Mouse (Mus musculus): ENCODE measurements around the gene Scaf8. TPM values are rescaled to one million over a fixed set of nuclear protein-coding genes. Genes with fewer than 3 reads are reported as not detected.

Gene Scaf8
- polyA plus RNA-seq, 2 experiments from 2014 or later = 23.4 to 25.5 TPM

- no peak for ATAC-seq
These were observed 93.7 kb downstream of the Scaf8 start for GRCm38 (mm10) chr17:3208471-3208870.

- peak; percentile 67 for ATAC-seq
These were observed 94.8 kb downstream of the Scaf8 start for GRCm38 (mm10) chr17:3209581-3209980.

- ATAC-seq = no peak
These were observed 95.4 kb downstream of the Scaf8 start for GRCm38 (mm10) chr17:3210134-3210533.

DNA sequence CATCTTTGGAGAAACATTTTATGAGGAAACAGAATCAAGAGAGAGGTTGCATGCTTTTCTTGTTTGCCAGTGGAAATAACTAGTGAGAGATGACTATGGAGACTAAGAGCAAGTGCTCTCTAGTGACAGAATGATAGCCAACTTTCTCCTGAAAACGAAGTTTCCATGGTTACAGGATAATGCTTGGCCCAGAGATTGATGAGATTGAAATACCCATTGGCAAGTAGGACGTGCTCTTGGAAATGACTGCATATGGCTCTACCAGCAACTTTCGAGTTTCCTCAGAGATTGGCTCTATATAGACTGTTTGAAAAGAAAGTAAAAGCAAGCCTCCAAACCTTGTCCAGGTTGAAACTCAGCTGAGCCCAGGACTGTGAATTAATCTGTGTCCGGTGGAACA, 97.3 kb downstream of the Scaf8 start:
- ATAC-seq = no peak

- no peak for ATAC-seq
These were observed 98.1 kb downstream of the Scaf8 start for GRCm38 (mm10) chr17:3212886-3213285.

GRCm38 (mm10) chr17:3214852-3215251, 100.1 kb downstream of the Scaf8 start:
- no peak for ATAC-seq

DNA sequence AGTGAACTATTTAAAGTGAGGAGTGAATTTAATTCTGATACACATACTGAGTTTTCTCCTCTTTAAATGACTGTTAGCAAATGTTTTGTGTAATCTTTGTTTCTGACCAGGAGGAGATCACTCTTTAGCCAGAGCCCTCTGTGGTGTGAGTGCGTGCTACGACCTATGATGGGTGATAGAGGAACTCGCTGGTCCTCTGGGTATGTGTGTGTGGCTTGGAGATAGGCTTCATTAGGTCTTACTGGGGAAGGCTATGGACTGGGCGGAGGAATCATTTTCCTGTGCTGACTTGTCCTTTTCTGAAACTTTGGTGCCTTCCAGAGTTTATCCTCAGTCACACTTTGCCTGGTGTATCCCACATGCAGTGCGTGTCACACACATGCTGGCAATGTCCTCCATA, 102.3 kb downstream of the Scaf8 start:
- ATAC-seq = no peak

DNA sequence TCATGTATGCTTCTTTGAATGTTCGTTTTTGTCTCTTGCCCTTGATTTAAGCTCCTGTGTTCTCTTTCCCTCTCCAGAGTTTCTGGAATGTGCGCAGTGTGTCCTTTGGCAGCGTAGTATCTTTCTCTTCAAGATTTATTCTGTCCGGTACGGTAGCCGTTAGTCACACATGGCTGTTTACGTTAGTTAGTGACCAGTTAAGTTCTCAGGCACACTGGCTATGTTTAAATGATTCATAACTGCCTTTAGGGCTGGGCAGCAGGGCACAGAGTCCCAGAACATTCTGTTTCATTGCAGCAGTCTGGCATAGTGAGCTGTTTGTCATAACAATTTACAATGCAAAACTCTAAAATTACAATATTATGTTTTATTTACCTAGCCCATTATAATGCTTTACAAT, 103.6 kb downstream of the Scaf8 start:
- ATAC-seq = no peak

DNA sequence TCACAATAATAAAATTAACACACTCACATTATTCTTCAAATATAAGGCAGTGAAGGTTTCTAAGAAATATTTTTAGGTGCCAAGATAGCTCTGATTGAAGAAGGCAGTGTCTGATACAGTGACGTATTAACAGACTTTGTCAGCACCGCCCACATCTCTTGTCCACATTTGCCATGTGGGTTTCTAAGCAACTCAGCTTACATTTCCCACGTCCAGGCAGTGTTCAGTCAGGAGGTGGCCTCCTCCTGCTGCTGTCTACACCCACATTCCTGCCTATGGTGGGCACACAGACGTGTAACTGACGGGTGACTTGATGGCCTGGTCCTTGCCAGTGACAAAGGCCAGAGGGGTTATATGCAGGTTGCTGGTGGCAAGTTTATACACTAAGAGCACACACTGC, 104.1 kb downstream of the Scaf8 start:
- no peak for ATAC-seq

DNA sequence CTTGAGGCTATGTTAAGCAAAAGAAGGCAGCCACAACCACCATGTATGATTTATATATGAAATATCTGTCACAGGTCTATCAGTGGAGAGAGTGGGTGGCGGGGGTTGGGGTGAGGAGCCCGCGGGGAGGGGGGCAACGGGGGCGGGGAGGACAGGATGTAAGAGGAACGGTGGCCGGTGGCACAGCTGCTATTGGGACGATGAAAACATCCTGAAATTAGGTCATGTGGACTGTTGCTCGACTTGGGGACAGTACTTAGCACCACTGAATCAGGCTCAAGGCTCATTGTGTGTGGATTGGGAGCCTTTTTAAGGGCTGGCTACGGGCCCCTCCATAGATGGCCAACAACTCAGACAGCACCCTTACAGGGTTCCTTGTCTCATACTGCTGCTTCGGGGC, 105.4 kb downstream of the Scaf8 start:
- peak; percentile 57 for ATAC-seq

DNA sequence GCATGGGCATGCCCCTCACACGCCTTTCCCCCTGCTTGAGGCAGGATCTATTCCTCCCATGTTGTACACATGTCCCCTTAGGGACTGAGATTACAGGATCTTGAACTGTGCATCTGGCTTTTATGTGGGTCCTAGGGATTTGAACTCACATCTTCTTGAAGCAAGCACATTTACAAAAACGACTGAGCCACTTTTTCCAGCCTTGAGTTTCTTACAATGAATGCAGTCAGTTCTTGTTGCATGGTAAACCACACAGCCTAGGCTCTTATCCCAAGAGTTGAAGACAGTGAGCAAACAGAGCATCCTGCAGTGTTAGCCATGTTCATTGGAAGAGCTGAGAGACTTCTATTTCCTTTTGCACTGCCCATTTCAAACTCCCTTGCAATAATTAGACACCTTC, 108.3 kb downstream of the Scaf8 start:
- ATAC-seq = no peak

GRCm38 (mm10) chr17:3223721-3224120, 108.9 kb downstream of the Scaf8 start:
- ATAC-seq = no peak

DNA sequence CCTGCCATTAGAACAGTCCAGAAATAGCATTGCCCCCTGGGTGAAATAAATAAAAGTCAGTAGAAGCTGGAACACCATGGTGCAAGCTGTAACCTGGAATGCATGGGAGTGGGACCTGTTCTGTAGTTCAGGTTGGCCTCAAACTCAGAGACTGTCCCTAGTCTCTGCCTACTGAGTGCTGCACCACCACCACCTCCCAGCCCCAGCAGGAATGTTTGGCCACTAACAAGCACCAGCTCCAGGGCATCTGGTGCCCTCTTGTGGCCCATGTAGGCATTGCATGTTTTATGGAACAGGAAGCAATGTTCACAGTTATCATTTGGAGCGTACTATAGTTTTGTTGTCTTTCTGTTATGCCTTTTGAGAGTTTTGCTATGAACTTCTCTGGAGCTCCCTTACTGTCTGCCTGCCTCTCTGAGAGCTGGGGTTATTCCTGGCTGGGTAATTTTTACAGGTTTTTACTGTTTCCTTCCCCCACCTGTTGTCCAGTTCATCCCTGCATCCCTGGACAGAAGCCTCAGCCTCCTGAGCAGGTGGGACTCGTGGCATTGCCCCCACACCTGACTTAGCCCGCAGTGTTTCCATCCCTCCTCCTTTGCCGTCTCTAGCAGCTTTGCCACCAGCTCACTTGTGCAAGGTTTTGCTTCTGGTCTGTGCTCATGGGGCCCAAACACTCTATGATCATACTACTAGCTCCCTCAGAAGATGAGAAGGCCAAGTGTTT, 109.8 kb downstream of the Scaf8 start:
- peak; percentile 88 for ATAC-seq

DNA sequence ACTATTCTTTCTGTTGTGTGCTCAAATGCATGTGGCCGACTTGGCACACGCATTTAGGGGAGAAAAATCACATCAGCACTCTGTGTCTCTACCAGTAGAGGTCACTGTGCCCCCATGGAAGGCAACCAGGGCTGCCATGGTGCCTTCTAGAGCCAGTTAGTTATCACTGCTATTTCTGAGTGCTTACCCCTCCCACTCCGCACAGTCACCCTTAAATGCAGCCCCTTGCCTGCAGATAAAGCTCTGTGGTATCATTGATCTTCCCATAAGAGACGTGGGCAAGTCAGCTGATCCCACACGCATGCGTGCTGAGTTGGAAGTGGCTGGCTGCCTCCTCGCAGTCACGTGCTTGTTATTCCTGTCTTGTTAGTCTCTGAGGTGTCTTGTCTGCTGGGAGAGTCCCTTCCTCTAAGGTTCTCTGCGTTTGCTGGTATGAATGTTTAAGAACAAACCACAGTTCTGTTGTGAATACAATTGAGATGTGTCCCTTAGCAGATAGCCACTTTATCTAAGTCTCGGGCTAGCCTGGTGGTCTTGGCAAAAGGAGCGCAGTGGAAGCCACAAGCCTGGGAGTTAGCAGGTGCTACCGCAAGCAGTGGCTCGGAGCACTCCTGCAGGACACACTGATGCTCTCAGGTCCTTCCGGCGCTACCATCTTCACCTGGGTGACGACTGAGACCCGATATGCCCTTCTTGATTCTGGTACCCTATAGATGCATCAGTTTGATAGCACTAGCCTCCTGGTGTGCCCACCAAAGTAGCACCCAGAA, 115.6 kb downstream of the Scaf8 start:
- ATAC-seq = peak; percentile 88

GRCm38 (mm10) chr17:3232626-3233025, 117.9 kb downstream of the Scaf8 start:
- ATAC-seq = no peak

- ATAC-seq = no peak
These were observed 128.9 kb downstream of the Scaf8 start for GRCm38 (mm10) chr17:3243672-3244071.

DNA sequence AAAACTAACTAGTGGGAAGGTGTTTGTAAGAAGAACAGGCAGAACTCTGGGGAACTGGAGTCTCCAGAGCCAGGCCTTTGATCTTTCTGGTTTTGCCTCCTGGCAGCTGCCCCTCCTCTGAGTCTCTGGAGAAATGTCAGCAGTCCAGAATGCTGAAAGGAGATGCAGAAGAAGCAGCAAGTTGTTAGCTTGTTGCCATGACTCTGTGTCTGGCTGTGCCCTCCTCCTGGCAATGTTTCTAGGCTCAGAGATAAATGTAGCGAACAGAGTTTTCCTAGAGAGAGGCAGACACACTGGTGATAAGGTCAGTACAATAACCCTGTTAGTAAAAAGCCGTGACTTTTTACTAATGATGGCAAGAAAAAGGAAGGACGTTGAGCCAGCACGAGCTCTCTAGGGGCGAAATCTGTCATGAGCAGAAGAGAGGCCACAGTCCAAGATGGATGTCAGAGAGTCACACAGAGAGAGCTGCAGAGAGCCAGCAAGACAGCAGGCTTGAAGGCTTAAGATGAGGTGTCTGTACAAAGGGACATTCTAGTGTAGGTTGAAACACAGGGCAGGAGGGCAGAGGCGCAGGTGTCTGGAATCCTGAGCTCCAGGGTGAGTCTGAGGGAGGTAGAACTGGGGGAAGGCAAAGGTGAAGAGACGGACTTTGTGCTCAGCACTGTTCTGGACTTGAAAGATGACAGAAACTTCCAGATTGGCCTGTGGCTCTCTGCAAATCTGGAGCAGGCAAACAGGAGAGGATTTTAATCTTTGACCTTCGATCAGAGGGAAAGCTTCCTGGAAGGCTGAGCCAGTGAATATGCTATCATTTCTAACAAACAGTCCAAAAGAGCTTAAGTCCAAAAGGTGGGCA, 130.3 kb downstream of the Scaf8 start:
- no peak for ATAC-seq

- no peak for ATAC-seq
These were observed 132.0 kb downstream of the Scaf8 start for GRCm38 (mm10) chr17:3246665-3247370.

Measured in CD4-positive, CD25-positive, alpha-beta regulatory T cell, adult 4 months (primary cell).